Mouse (Mus musculus) layer of hippocampus, adult 8-10 months (tissue): ENCODE data around the gene Pon3. TPM values are rescaled to one million over a fixed set of nuclear protein-coding genes. Genes with fewer than 3 reads are reported as not detected.
"Not testable (repeated sequence)": the region's sequence is repeated elsewhere in the genome, so short reads cannot be mapped to it uniquely, and the experiment has no call there.

Experiments
- DNase-seq, 2 experiments: peaks; one replicate each; pipeline ENCODE4 v3.0.0; 2022; ENCODE audit warnings: low spot score in 2 of 2
- total RNA-seq, 4 experiments: library from RNA; stranded (reverse); gene quantifications; 2 replicates each; pipeline ENCODE4 v1.2.4; 2022

Pon3 gene
- total RNA-seq, 4 experiments from 2014 or later: 3.1 to 7.0 (median 3.7) TPM

- DNase-seq: no peak
Measured at GRCm38 (mm10) chr6:5255291-5255690, 795 bp downstream of the Pon3 start.

GRCm38 (mm10) chr6:5254869-5255268, 1.2 kb downstream of the Pon3 start:
- DNase-seq: no peak

DNA sequence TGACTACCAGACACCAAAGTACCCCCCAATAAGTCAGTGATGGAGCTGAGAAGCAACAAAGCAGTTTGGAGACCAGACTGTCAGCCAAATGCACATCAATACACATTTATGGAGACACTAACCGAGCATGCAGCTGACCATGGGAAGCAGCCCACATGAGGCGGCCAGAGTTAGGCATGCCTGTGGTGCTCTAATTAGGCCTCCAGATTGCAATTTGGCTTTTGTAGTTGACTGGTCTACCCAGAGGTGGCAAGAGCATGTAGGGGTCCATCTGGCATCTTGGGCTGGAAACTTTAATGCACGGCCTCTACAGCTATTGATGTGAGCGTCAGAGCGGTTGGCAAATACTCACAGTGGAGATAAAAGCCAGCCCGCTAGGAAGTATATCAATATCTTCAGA, 10.2 kb downstream of the Pon3 start:
- DNase-seq: no peak

DNA sequence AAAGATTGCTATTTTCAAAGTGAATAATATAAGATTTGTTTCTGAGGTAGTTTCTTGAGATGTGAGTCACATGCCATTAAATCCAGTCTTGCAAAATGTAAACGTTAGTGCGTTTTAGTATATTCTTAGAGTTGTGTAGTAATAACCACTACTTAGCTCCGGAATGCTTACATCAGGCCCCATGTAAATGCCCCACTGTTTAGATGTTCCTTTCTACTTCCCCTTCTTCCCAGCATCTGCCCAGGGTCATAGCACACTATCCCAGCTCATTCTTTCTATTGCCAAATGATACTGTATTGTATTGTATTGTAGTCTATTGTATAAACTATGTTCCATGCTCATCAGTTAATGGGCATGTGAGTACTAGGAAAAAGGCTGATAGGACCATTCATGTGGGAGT, 17.3 kb downstream of the Pon3 start:
- no peak for DNase-seq

GRCm38 (mm10) chr6:5237510-5237909, 18.6 kb downstream of the Pon3 start:
- no peak for DNase-seq

- DNase-seq: no peak
Measured at GRCm38 (mm10) chr6:5236843-5237371, 19.2 kb downstream of the Pon3 start.

DNA sequence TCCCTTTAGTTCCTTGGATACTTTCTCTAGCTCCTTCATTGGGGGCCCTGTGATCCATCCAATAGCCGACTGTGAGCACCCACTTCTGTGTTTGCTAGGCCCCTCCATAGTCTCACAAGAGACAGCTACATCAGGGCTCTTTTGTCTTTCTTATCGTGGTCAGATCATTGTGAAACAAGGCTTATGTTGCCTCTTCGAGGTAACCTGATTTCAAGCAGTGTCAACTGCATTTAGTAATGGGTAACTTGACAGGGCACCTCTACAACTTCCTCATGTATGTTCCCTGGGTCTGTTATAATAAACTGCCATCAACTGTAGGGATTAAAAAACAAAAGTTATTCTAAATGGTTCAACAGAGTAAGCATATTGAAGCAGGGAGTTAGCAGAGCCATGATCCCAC, 21.5 kb downstream of the Pon3 start:
- no peak for DNase-seq

DNA sequence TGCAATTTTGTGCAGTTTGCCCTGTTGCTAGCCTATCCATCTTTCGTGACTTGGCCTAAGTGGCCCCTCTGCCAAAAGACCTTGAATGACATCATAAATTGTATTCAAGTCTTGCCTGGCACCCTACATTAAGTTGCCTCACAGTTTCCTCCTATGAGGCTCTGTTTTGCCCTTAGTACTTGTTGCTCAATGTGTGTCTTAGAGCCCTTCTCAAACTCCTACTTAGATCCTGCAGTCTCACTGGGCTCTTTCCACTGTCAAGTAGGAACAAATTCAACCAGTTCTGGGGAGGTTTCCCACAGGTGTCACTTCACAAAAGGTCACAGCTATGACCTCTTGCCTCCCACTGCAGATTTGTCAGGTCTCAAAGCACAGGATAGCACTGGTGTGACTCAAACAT, 22.3 kb downstream of the Pon3 start:
- no peak for DNase-seq

DNA sequence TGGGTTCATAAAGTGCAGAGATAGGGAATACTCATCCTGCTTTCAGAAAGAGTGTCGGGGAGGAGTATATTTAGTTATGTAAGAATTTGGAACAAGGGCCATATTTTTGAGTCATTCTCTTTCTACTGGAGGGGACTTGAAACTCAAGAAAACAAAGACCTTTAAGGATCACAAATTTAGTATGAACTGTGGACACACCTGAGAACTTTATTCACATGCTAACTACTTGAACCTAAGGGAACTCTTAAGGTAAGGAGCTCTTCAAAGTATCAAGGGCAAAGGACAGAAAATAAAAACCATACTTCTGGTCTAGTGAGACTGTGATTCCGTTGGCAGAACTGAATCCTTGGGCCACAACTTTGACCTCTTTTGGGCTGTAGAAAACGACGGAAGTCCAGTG, 24.1 kb downstream of the Pon3 start:
- no peak for DNase-seq

DNA sequence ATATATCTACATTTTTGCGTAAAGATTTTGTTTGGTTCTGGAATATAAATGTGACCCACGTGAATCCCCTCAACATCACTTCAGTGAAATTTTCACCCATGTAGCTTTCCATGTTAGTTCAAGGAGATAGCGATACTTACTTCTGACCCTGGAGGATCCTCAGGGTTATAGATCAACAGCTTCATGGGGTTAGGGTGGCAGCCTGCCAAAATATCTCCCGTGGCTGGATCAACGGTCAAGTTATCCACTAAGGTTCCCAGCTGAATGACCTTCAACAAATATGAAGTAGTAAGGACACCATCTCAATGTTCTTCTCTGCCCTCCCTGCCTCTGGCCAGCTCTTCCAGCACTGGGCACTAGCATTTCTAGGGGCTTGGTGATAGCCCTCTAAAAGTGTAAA, 25.8 kb downstream of the Pon3 start:
- no peak for DNase-seq

- DNase-seq: not testable (repeated sequence)
Measured at GRCm38 (mm10) chr6:5223551-5223950, 32.5 kb downstream of the Pon3 start.

DNA sequence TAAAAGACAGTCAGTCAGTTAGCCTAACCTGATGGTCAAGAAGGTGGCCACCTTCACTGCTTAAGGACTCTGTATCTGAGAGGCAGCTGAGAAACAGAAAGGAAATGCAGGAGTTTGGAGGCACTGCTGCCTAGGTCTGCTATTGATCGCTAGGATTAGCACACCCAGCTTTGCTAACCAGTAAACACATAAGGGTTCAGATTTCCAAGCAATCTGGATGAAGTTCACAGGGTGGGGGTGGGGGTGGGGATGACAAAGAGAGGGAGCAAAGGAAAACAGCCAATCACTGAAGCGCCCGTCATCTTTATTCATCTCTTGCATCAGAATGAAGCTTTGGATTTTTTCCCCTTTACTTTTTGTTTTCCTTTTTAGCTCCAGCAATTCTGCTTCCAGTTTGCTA, 34.0 kb downstream of the Pon3 start:
- DNase-seq: no peak

GRCm38 (mm10) chr6:5218190-5218589, 37.9 kb downstream of the Pon3 start:
- no peak for DNase-seq

- DNase-seq: no peak
Measured at GRCm38 (mm10) chr6:5207817-5208216, 48.3 kb downstream of the Pon3 start.

DNA sequence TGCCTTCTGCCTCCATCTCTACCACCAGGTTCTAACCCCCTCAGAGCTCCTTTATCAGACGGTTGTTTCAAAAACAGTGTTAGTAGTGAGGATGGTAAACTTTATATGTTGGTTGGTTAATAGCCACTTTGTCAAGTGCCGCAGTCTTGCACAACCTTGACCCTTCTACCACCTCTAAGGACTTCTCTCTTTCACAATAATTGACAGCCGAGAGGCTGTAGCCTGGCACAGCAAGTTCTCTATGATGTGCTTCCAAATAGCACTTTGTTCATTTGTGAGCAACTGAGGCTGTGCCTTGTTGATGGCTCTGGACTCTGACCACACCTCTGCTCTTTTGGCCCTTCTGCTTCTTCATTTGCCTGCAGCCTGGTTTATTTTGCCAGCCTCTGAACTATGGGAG, 56.2 kb downstream of the Pon3 start:
- no peak for DNase-seq

DNA sequence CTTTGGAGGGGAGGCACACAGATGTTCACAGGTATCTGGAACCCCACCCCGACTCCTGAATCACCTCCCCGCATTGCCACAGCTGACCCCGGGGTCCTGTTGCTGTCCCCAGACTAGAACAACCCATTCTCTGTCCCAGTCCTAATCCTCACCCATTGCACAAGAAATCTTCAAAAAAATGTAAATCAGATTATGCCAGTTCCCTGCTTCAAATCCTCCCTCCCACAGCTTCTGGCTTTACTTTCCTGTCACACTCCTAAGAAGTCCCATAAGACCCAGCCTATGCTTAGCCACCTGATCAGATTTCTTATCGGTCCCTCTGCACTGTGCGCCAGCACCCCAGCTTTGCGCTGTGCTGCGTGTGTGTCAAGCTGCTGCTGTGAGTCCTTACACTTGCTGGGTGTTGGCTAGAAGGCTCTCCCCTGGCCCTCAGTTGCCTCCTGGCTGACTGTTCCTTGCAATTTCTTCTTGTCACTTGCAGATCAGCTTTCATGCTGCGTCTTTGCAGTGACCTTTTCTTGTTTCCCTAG, 56.6 kb downstream of the Pon3 start:
- DNase-seq: no peak

DNA sequence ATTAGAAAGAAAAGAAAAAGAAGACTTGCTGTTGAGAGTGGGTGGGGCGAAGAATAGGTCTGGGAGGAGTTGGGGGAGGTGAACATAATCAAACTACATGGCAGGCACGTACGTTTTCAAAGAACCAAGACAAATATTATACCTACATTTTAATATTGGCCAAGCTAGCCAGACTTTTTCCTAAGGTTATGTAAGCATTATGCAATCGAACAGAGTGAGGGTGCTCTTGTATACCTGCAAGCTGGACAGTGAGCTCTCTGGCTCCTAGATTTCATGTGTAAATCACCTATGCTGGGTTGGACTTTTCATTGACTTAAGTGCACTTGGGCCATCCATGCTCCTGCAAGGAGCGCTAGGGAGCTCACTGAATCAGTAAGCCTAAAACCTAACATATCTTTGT, 57.5 kb downstream of the Pon3 start:
- DNase-seq: no peak

GRCm38 (mm10) chr6:5193693-5194092, 62.4 kb downstream of the Pon3 start, which contains the start of gene Pon1:
Pon1 (minus strand) TSS chr6:5193946.
- no peak for DNase-seq

DNA sequence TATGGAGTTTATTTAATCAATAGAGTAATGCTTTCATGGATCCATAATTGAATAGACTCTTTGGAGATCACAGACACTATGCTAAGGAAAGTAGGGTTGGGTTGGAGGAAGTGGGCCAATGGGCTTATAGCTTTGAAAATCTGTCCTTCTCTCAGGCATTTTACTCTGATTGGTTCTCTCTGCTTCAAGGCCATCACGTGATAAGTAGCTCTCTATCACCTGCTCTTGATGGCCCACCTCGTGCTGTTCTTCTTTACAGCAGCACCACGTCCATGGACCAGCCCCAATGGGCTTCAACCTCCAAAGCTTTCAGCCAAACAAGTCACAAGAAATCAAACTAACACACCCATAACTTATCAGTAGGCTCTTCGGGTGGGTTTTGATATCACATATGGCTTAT, 65.3 kb downstream of the Pon3 start:
- no peak for DNase-seq

DNA sequence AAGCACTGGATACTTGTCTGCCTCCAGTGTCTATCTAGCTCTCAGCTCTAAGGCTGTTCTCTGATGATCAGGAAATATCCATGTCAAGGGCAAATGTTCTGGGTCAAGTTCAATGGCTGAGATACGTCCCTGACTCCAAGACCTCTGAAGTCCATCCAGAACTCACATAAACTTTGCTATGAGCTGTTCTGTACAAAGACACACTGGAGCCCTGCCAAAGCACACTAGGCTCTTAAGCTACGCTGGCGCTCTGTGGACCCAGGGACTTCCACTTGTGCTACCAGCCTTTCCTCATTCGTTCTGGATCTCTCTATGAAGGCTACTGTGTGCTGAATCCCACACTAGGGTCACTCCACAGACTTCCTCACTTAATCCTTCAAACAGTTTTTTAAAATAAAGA, 66.6 kb downstream of the Pon3 start:
- DNase-seq: no peak

- no peak for DNase-seq
Measured at GRCm38 (mm10) chr6:5188938-5189337, 67.1 kb downstream of the Pon3 start.

GRCm38 (mm10) chr6:5188036-5188435, 68.0 kb downstream of the Pon3 start:
- DNase-seq: no peak

DNA sequence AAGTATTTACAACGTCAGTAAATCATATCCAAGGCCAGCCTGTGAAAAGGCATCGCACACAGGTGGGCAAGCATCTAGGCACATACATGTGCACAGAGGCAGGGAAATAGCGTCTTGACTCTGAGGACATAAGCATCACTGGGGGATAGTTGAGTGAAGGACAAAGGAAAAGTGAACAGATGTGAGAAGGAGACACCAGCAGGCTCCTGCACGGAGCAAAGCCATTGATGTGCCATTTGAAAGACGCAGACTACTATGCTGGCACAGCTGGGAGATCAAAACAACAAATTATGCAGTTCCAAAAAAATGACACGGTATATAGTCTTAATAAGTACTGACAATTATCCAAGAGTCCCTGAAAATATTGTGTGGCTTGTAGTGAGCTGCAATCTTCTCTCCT, 68.5 kb downstream of the Pon3 start:
- no peak for DNase-seq
